Comparison of ENCODE assay signal across 8 mouse cellular contexts in the genomic region with DNA sequence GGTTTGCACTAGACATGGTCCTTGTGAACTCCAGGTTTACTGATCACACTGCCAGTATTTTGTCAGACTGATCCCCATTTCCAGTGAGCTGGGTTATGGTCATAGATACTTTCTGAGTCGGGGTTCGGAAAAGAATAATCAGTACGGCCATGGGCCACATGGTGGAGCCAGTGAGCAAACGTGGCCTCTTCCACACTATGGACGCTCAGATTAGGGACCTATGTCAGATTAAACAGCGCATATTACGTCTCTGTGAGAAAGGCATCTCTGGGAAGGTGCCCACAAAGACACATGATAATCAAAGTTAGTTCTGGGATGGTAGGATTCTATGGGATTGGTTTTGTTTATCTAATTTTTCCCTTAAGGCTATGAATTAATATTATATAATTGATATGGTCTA. TPM values are rescaled to one million over a fixed set of nuclear protein-coding genes. Genes with fewer than 3 reads are reported as not detected.
DNase-seq lines count a peak whose midpoint lies in the region; ATAC-seq and TF ChIP-seq lines count a peak whose summit lies in the region.

No protein-coding gene starts in this region.

- H3K9ac ChIP-seq in forebrain, embryonic 16.5 days (replicated peaks; ENCODE audit: low read depth, low read length), result no peak overlapping the region
- no peak overlapping the region for H3K9ac ChIP-seq in kidney, embryonic 16.5 days (replicated peaks; ENCODE audit: low read length)
- H3K9ac ChIP-seq in liver, postnatal 0 days (replicated peaks), result no peak overlapping the region
- no peak overlapping the region for H3K9ac ChIP-seq in neural tube, embryonic 14.5 days (replicated peaks; ENCODE audit: low read depth, low read length)

- H3K9me3 ChIP-seq in E14TG2a.4 (ENCODE audit: low read length), result no peaks in the 10 kb centered on the region
- no peaks in the 10 kb centered on the region for H3K9me3 ChIP-seq in forebrain, embryonic 16.5 days (ENCODE audit: control insufficient read depth, low read length)
- no peaks in the 10 kb centered on the region for H3K9me3 ChIP-seq in kidney, embryonic 16.5 days (ENCODE audit: low read length)
- no peaks in the 10 kb centered on the region for H3K9me3 ChIP-seq in liver, postnatal 0 days (ENCODE audit: low read length)
- no peaks in the 10 kb centered on the region for H3K9me3 ChIP-seq in neural tube, embryonic 14.5 days (ENCODE audit: control insufficient read depth, low read length)

- H3K27me3 ChIP-seq in E14TG2a.4 (ENCODE audit: insufficient read depth, low read length), result no peaks in the 10 kb centered on the region
- no peaks in the 10 kb centered on the region for H3K27me3 ChIP-seq in forebrain, embryonic 16.5 days (replicated peaks; ENCODE audit: control insufficient read depth, insufficient read depth, low read length)
- no peaks in the 10 kb centered on the region for H3K27me3 ChIP-seq in kidney, embryonic 16.5 days (ENCODE audit: insufficient read depth, low read length)
- no peaks in the 10 kb centered on the region for H3K27me3 ChIP-seq in liver, postnatal 0 days (ENCODE audit: insufficient read depth, low read length)
- no peaks in the 10 kb centered on the region for H3K27me3 ChIP-seq in neural tube, embryonic 14.5 days (ENCODE audit: control insufficient read depth, insufficient read depth, low read length)

- TF ChIP-seq CTCF in E14TG2a.4 (conservative IDR thresholded peaks at IDR 0.05; ENCODE audit: low read length), result peak; percentile 83
- TF ChIP-seq CTCF in liver, postnatal 0 days (IDR thresholded peaks at IDR 0.05; ENCODE audit: low read depth), result peak; percentile 86

- H3K4me1 ChIP-seq in E14TG2a.4 (replicated peaks; ENCODE audit: low read depth, low read length), result no peaks in the 10 kb centered on the region
- no peaks in the 10 kb centered on the region for H3K4me1 ChIP-seq in forebrain, embryonic 16.5 days (replicated peaks; ENCODE audit: control insufficient read depth, insufficient read depth, low read length)
- H3K4me1 ChIP-seq in kidney, embryonic 16.5 days (ENCODE audit: insufficient read depth, low read length), result no peaks in the 10 kb centered on the region
- no peaks in the 10 kb centered on the region for H3K4me1 ChIP-seq in liver, postnatal 0 days (ENCODE audit: insufficient read depth)
- no peaks in the 10 kb centered on the region for H3K4me1 ChIP-seq in neural tube, embryonic 14.5 days (ENCODE audit: control insufficient read depth, insufficient read depth, low read length)

- peak; percentile 56 for ATAC-seq in forebrain, embryonic 16.5 days
- peak; percentile 72; the same call in 1 of the 2 replicates for ATAC-seq in kidney, embryonic 16.5 days (ENCODE audit: low FRiP score, low TSS enrichment)
- peak; percentile 45; the same call in 1 of the 2 replicates for ATAC-seq in liver, postnatal 0 days
- peak; percentile 82 for ATAC-seq in neural tube, embryonic 14.5 days (ENCODE audit: low read depth)

- H3K36me3 ChIP-seq in E14TG2a.4 (ENCODE audit: insufficient read depth, low read length), result peaks cover 27% of the 10 kb centered on the region
- peaks cover 44% of the 10 kb centered on the region for H3K36me3 ChIP-seq in forebrain, embryonic 16.5 days (ENCODE audit: control insufficient read depth, insufficient read depth)
- peaks cover 4% of the 10 kb centered on the region; the same call in 1 of the 2 replicates for H3K36me3 ChIP-seq in kidney, embryonic 16.5 days (ENCODE audit: insufficient read depth, low read length)
- peaks cover 28% of the 10 kb centered on the region for H3K36me3 ChIP-seq in liver, postnatal 0 days (replicated peaks; ENCODE audit: insufficient read depth, low read length)
- peaks cover 67% of the 10 kb centered on the region for H3K36me3 ChIP-seq in neural tube, embryonic 14.5 days (ENCODE audit: control insufficient read depth, insufficient read depth, low read length)

- WGBS in forebrain, embryonic 16.5 days, result 22% methylated on average over 7 of the region's 7 CpGs
- WGBS in kidney, embryonic 16.5 days, result 30% methylated on average over 7 of the region's 7 CpGs
- WGBS in liver, postnatal 0 days (ENCODE audit: insufficient replicate concordance), result 21% methylated on average over 7 of the region's 7 CpGs
- WGBS in neural tube, embryonic 14.5 days, result 29% methylated on average over 7 of the region's 7 CpGs

- no peak overlapping the region for H3K27ac ChIP-seq in forebrain, embryonic 16.5 days (ENCODE audit: low read length)
- no peak overlapping the region for H3K27ac ChIP-seq in kidney, embryonic 16.5 days (ENCODE audit: low read length)
- no peak overlapping the region for H3K27ac ChIP-seq in liver, postnatal 0 days (ENCODE audit: low read depth)
- no peak overlapping the region for H3K27ac ChIP-seq in neural tube, embryonic 14.5 days (ENCODE audit: low read depth, low read length)

- H3K4me3 ChIP-seq in E14TG2a.4 (replicated peaks; ENCODE audit: low read length), result no peak overlapping the region
- H3K4me3 ChIP-seq in forebrain, embryonic 16.5 days (replicated peaks; ENCODE audit: low read length), result no peak overlapping the region
- H3K4me3 ChIP-seq in kidney, embryonic 16.5 days (ENCODE audit: low read length), result no peak overlapping the region
- no peak overlapping the region for H3K4me3 ChIP-seq in liver, postnatal 0 days (ENCODE audit: low read depth, low read length)
- H3K4me3 ChIP-seq in neural tube, embryonic 14.5 days (ENCODE audit: low read depth, low read length), result no peak overlapping the region

- H3K4me2 ChIP-seq in forebrain, embryonic 16.5 days (ENCODE audit: low read length), result no peak overlapping the region
- H3K4me2 ChIP-seq in kidney, embryonic 16.5 days (replicated peaks; ENCODE audit: low read depth, low read length), result no peak overlapping the region
- no peak overlapping the region for H3K4me2 ChIP-seq in liver, postnatal 0 days (ENCODE audit: low read depth, low read length)
- H3K4me2 ChIP-seq in neural tube, embryonic 14.5 days (ENCODE audit: low read depth, low read length), result no peak overlapping the region

- peak; percentile 45 for DNase-seq in A20 (ENCODE audit: low read depth, low spot score)
- DNase-seq in cerebellum, adult 8-10 months, result peak; percentile 77
- DNase-seq in liver, postnatal 0 days, result peak; percentile 64
- peak; percentile 70 for DNase-seq in thymus, postnatal 14 days

- no peak for TF ChIP-seq EP300 in liver, postnatal 0 days (IDR thresholded peaks at IDR 0.05; ENCODE audit: low read depth)

RNA-seq across cellular contexts. Expression of gene Fndc9, which starts 33.7 kb away (rescaled TPM):
- polyA plus RNA-seq in forebrain, embryonic 16.5 days (2015; fragmentation: Nextera tagmentation; extraction: Ambion mirVana), result 3.2 and 5.3 TPM in 2 replicates
- 0.09 TPM in 1 of 2 replicates, not detected in the other for polyA plus RNA-seq in kidney, embryonic 16.5 days (2015; fragmentation: Nextera tagmentation; extraction: Ambion mirVana)
- polyA plus RNA-seq in liver, postnatal 0 days (2015; fragmentation: Nextera tagmentation; extraction: Ambion mirVana), result 0.06 and 0.13 TPM in 2 replicates
- polyA plus RNA-seq in neural tube, embryonic 14.5 days (2014; fragmentation: Nextera tagmentation; extraction: Ambion mirVana), result 1.1 and 1.9 TPM in 2 replicates

RNA-seq across cellular contexts. Expression of gene Cyfip2, which starts 43.7 kb away (rescaled TPM):
- polyA plus RNA-seq in forebrain, embryonic 16.5 days (2015; fragmentation: Nextera tagmentation; extraction: Ambion mirVana), result 88.4 and 91.4 TPM in 2 replicates
- 17.7 and 18.1 TPM in 2 replicates for polyA plus RNA-seq in kidney, embryonic 16.5 days (2015; fragmentation: Nextera tagmentation; extraction: Ambion mirVana)
- polyA plus RNA-seq in liver, postnatal 0 days (2015; fragmentation: Nextera tagmentation; extraction: Ambion mirVana), result 4.8 and 6.1 TPM in 2 replicates
- 128 and 129 TPM in 2 replicates for polyA plus RNA-seq in neural tube, embryonic 14.5 days (2014; fragmentation: Nextera tagmentation; extraction: Ambion mirVana)
